Mouse (Mus musculus): Measurements from ENCODE around the gene 1700040F15Rik. TPM values are rescaled to one million over a fixed set of nuclear protein-coding genes. Genes with fewer than 3 reads are reported as not detected.

The 1700040F15Rik gene
- polyA plus RNA-seq (2017; shearing (Covaris generic)) = not detected

GRCm38 (mm10) chrY:61101947-61102346 is at the start of gene 1700040F15Rik:
1700040F15Rik (plus strand) TSS chrY:61102247.

Measured in inflammation-experienced regulatory T-cells (primary cell).